Mouse (Mus musculus): ENCODE measurements around the gene Dpep3. TPM values are rescaled to one million over a fixed set of nuclear protein-coding genes. Genes with fewer than 3 reads are reported as not detected.
A peak's percentile ranks its signal among the peaks of the same experiment; 100 is the strongest.
"Not testable (repeated sequence)": the region's sequence is repeated elsewhere in the genome, so short reads cannot be mapped to it uniquely, and the experiment has no call there.

The Dpep3 gene
- polyA plus RNA-seq (2016; fragmentation: Nextera tagmentation; extraction: Ambion mirVana) = not detected in 2 replicates

DNA sequence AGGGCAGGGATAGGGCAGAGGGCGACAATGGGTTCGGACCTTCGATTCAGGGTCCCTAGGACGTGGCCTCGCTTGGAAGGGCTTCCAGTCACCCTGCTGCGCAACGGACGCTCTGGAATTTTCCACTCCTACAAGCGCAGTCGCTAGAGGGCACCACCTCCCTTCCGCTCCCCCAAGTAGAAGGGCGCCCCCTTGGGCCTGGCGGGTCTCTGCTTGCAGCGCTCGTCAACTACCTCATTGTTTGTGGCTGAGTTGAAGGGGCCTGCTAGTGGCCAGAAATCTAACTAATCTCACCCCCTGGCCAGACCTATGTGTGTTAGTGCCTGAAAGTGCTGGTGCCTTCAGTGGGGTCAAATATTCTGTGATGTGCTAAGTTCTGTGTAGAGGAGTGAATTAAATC is at the start of gene Dpep3:
TSS of gene Dpep3 (minus strand) at position 105 of the 400 bp plus-strand sequence.
- Histone ChIP-seq H3K4me3 (no peak within 1 kb of the TSS), H3K36me3 (no peaks in the 10 kb centered on the region), H3K27ac (no peak within 1 kb of the TSS), H3K9ac (no peak within 1 kb of the TSS), H3K9me3 (replicated peaks) (no peaks in the 10 kb centered on the region), H3K4me2 (replicated peaks) (no peak within 1 kb of the TSS), H3K4me1 (no peaks in the 10 kb centered on the region), H3K27me3 (no peaks in the 10 kb centered on the region)
- WGBS = 93% methylated on average over 15 of the region's 15 CpGs
- ATAC-seq (ENCODE audit: low FRiP score) = no peak

- H3K4me3 ChIP-seq = no peak overlapping the region
- H3K27ac ChIP-seq = no peak overlapping the region
- no peaks in the 10 kb centered on the region for H3K9me3 ChIP-seq (replicated peaks)
- H3K4me1 ChIP-seq = no peaks in the 10 kb centered on the region
- no peaks in the 10 kb centered on the region for H3K27me3 ChIP-seq
- H3K4me2 ChIP-seq (replicated peaks) = no peak overlapping the region
- H3K36me3 ChIP-seq = peaks cover 13% of the 10 kb centered on the region
- ATAC-seq (ENCODE audit: low FRiP score) = no peak
- no peak overlapping the region for H3K9ac ChIP-seq
Observed at GRCm38 (mm10) chr8:106022483-106022882, 43.3 kb upstream of the Dpep3 start.

DNA sequence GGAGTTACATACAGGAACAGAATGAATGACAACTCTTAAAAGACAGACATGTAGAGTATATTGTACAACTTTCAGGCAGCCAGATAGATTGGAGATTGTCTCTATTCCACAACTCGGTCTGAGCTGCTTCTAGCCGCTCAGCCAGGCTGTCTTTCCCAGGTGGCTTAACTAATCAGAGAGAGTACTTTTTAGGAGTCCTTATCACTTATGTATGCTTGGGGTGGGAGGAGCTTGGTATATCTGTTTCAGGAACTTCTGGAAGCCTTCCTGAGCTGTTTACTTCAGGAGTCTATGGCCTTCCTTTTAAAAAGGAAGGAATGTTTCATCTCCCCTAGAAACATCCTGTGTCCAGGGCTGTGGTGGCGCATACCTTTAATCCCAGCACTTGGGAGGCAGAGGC is 38.8 kb upstream of the Dpep3 start:
- no peak overlapping the region for H3K4me2 ChIP-seq (replicated peaks)
- no peaks in the 10 kb centered on the region for H3K27me3 ChIP-seq
- H3K27ac ChIP-seq = no peak overlapping the region
- H3K9ac ChIP-seq = no peak overlapping the region
- 90% methylated on average over 3 of the region's 3 CpGs for WGBS
- no peaks in the 10 kb centered on the region for H3K4me1 ChIP-seq
- no peak overlapping the region for H3K4me3 ChIP-seq
- no peaks in the 10 kb centered on the region for H3K9me3 ChIP-seq (replicated peaks)
- peaks cover 18% of the 10 kb centered on the region; the same call in 1 of the 2 replicates for H3K36me3 ChIP-seq
- no peak for ATAC-seq (ENCODE audit: low FRiP score)

GRCm38 (mm10) chr8:106017130-106017529 is 37.9 kb upstream of the Dpep3 start:
- no peaks in the 10 kb centered on the region for H3K27me3 ChIP-seq
- no peak for ATAC-seq (ENCODE audit: low FRiP score)
- H3K27ac ChIP-seq = no peak overlapping the region
- no peak overlapping the region for H3K4me2 ChIP-seq (replicated peaks)
- no peak overlapping the region for H3K9ac ChIP-seq
- H3K4me1 ChIP-seq = no peaks in the 10 kb centered on the region; the same call in 1 of the 2 replicates
- no peaks in the 10 kb centered on the region for H3K9me3 ChIP-seq (replicated peaks)
- peaks cover 18% of the 10 kb centered on the region; the same call in 1 of the 2 replicates for H3K36me3 ChIP-seq
- H3K4me3 ChIP-seq = no peak overlapping the region
- 94% methylated on average over 7 of the region's 7 CpGs for WGBS

GRCm38 (mm10) chr8:106016284-106016683 is 37.1 kb upstream of the Dpep3 start:
- no peak overlapping the region for H3K27ac ChIP-seq
- peaks cover 18% of the 10 kb centered on the region; the same call in 1 of the 2 replicates for H3K36me3 ChIP-seq
- no peaks in the 10 kb centered on the region for H3K27me3 ChIP-seq
- no peak overlapping the region for H3K4me2 ChIP-seq (replicated peaks)
- H3K4me3 ChIP-seq = no peak overlapping the region
- ATAC-seq (ENCODE audit: low FRiP score) = no peak
- H3K9ac ChIP-seq = no peak overlapping the region
- no peaks in the 10 kb centered on the region for H3K9me3 ChIP-seq (replicated peaks)
- 94% methylated on average over 6 of the region's 6 CpGs for WGBS
- peaks cover 6% of the 10 kb centered on the region for H3K4me1 ChIP-seq

- not testable (repeated sequence) for H3K27ac ChIP-seq
Observed at GRCm38 (mm10) chr8:106012203-106012602, 33.0 kb upstream of the Dpep3 start.

DNA sequence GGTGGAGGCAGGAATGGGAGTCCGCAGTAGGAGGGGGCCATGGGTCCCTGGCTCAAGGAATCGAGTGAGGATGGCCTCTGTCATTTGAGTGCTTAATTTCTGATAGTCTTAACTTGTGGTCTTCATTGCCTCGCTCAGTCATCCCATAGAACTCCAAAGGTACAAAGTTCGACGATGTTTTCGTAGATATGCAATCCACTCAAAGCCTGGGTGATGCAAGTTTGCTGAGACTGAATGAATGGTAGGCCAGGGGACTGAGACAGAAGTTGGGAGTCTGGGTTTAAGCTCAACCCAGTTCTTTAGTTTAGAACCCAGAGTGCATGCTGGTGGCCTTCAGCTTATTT is 32.4 kb upstream of the Dpep3 start, which contains the start of gene Ddx28:
TSS of gene Ddx28 (minus strand) at position 240 of the 344 bp plus-strand sequence.
- H3K27me3 ChIP-seq = no peaks in the 10 kb centered on the region
- peak within 1 kb of the TSS; percentile 73 for H3K4me3 ChIP-seq
- peaks cover 9% of the 10 kb centered on the region; the same call in 1 of the 2 replicates for H3K36me3 ChIP-seq
- ATAC-seq (ENCODE audit: low FRiP score) = no peak; the same call in 1 of the 2 replicates
- peak within 1 kb of the TSS; percentile 81 for H3K9ac ChIP-seq
- H3K4me1 ChIP-seq = peaks cover 16% of the 10 kb centered on the region
- H3K27ac ChIP-seq = peak within 1 kb of the TSS; percentile 69
- peak within 1 kb of the TSS; percentile 99 for H3K4me2 ChIP-seq (replicated peaks)
- WGBS = 5% methylated on average over 6 of the region's 6 CpGs
- no peaks in the 10 kb centered on the region for H3K9me3 ChIP-seq (replicated peaks)

More at GRCm38 (mm10) chr8:106012203-106012602, 33.0 kb upstream of the Dpep3 start:
- not testable (repeated sequence) for H3K9me3 ChIP-seq (replicated peaks); H3K9ac ChIP-seq; ATAC-seq (ENCODE audit: low FRiP score); H3K27me3 ChIP-seq
- Histone ChIP-seq H3K4me1 (peaks cover 16% of the 10 kb centered on the region), H3K4me3 (peak overlapping the region; percentile 73), H3K4me2 (replicated peaks) (peak overlapping the region; percentile 99), H3K36me3 (peaks cover 13% of the 10 kb centered on the region; the same call in 1 of the 2 replicates)
- WGBS = 80% methylated on average over 8 of the region's 8 CpGs

- Histone ChIP-seq H3K9ac (peak overlapping the region; percentile 81), H3K4me3 (peak overlapping the region; percentile 73), H3K27me3 (no peaks in the 10 kb centered on the region), H3K4me2 (replicated peaks) (peak overlapping the region; percentile 99), H3K9me3 (replicated peaks) (no peaks in the 10 kb centered on the region), H3K36me3 (peaks cover 4% of the 10 kb centered on the region; the same call in 1 of the 2 replicates), H3K4me1 (peaks cover 16% of the 10 kb centered on the region), H3K27ac (peak overlapping the region; percentile 69)
- 1% methylated on average over 74 of the region's 74 CpGs for WGBS
- ATAC-seq (ENCODE audit: low FRiP score) = peak; percentile 95
Observed at GRCm38 (mm10) chr8:106010748-106011642, 31.8 kb upstream of the Dpep3 start.

DNA sequence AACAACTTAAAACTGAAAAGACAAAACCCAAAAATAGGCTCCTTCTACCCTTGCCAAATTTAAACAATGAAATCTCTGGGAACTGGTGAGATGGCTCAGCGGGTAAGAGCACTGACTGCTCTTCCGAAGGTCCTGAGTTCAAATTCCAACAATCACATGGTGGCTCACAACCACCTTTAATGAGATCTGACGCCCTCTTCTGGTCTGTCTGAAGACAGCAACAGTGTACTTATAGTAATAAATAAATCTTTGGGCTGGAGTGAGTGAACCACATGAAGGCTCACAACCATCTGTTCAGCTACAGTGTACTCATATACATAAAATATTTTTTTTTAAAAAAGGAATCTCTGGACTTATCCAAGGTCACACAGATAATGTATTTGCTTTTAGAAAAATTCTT is 28.7 kb upstream of the Dpep3 start:
- not testable (repeated sequence) for H3K27me3 ChIP-seq; H3K9me3 ChIP-seq (replicated peaks); ATAC-seq (ENCODE audit: low FRiP score); H3K4me3 ChIP-seq; H3K36me3 ChIP-seq; H3K9ac ChIP-seq; H3K27ac ChIP-seq; H3K4me2 ChIP-seq (replicated peaks)
- H3K4me1 ChIP-seq = peaks cover 16% of the 10 kb centered on the region
- WGBS = 66% methylated on average over 3 of the region's 3 CpGs

- WGBS = 86% methylated on average over 3 of the region's 3 CpGs
- no peak for ATAC-seq (ENCODE audit: low FRiP score)
- Histone ChIP-seq H3K9me3 (replicated peaks) (no peaks in the 10 kb centered on the region), H3K4me2 (replicated peaks) (no peak overlapping the region), H3K4me3 (no peak overlapping the region), H3K36me3 (no peaks in the 10 kb centered on the region), H3K9ac (no peak overlapping the region), H3K27me3 (no peaks in the 10 kb centered on the region), H3K27ac (no peak overlapping the region), H3K4me1 (peaks cover 16% of the 10 kb centered on the region)
Observed at GRCm38 (mm10) chr8:106007135-106007534, 27.9 kb upstream of the Dpep3 start.

- WGBS = 81% methylated on average over 4 of the region's 4 CpGs
- ATAC-seq (ENCODE audit: low FRiP score) = no peak
- no peak overlapping the region for H3K27ac ChIP-seq
- H3K4me1 ChIP-seq = peaks cover 10% of the 10 kb centered on the region
- H3K9ac ChIP-seq = no peak overlapping the region
- H3K4me3 ChIP-seq = no peak overlapping the region
- no peaks in the 10 kb centered on the region for H3K36me3 ChIP-seq
- no peak overlapping the region for H3K4me2 ChIP-seq (replicated peaks)
- H3K27me3 ChIP-seq = no peaks in the 10 kb centered on the region
- H3K9me3 ChIP-seq (replicated peaks) = no peaks in the 10 kb centered on the region
Observed at GRCm38 (mm10) chr8:106006413-106006812, 27.2 kb upstream of the Dpep3 start.

GRCm38 (mm10) chr8:106005875-106006274 is 26.6 kb upstream of the Dpep3 start, which contains the start of gene Dpep2nb:
TSS of gene Dpep2nb (minus strand) at chr8:106005975.
- Histone ChIP-seq H3K36me3 (no peaks in the 10 kb centered on the region), H3K4me2 (replicated peaks) (no peak within 1 kb of the TSS), H3K4me3 (no peak within 1 kb of the TSS), H3K4me1 (peaks cover 10% of the 10 kb centered on the region), H3K9me3 (replicated peaks) (no peaks in the 10 kb centered on the region), H3K27ac (no peak within 1 kb of the TSS), H3K27me3 (no peaks in the 10 kb centered on the region), H3K9ac (no peak within 1 kb of the TSS)
- 77% methylated on average over 4 of the region's 4 CpGs for WGBS
- no peak for ATAC-seq (ENCODE audit: low FRiP score)
